Mouse (Mus musculus) spleen, adult 12 weeks (tissue): Measurements from ENCODE around the gene 2310034G01Rik.

Source experiments
- DNase-seq: peaks from one replicate; pipeline ENCODE4 v3.0.0; 2022; ENCODE audit warnings: low spot score

Gene 2310034G01Rik

DNA sequence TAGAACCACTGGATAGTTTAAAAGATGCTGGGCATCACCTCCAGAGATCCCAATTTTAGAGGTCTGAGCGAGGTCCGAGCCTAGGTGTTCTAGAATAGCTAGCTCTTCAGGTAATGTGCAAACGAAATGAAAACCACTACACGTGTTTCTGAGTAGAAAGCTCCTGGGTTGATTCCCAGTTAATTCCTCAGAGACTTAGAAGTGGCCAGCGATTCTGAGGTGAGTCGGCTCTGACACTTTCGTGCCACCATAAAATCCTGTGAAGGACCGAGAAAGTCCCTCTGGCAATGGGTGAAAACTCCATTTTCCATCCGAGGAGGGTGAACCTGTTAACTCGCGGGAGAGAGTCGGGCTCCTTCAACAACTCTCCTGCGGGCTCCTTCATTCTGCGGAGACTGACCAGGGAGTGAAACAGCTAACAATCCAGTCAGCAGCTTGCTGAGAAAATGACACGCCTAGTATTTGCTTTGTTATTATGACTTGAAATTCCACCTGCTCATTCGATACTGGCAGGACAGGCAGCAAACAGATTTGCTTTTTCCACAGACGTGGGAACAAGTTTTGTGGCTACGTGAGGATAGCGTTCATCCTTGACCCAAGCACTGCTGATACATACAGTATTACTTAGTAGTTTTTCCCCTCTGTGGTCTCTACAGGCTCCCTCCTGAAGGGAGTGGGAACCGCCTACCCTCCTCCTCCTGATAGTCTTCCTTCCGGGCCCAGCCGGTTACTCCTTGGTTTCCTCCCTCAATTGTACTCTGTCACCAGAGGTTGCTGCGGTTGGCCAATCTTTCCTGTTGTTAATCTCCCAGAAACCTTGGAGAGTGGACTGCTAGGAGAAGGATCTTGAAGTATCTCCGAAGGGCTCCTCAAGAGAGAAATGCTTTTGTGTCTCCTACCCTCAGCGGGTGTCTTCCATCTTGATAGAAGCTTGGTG, 7.5 kb upstream of the 2310034G01Rik start:
- no peak for DNase-seq

DNA sequence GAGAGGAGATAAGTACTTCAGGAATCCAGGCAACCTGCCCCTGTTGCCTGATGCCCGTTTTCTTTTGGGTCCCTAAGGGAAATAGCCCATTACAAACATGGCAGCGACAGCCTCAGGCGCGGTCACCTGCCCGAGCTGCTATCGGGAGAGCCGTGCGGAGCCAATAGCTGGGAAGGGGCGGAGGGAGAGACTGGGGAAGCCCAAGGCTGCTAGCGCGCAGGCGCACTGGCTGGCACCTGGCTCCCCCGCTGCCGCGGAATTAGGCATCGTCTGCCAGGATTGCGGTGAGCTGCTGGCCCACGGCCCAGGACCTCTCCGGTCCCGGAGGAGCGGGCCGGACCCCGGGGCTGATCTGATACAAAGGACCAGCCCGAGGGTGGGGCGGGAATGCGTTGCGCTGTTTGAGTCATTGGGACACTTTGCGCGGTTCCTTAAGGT, 6.6 kb upstream of the 2310034G01Rik start:
- peak; percentile 57 for DNase-seq

- DNase-seq = no peak
Observed at GRCm38 (mm10) chr19:46349550-46349949, 552 bp downstream of the 2310034G01Rik start.

- no peak for DNase-seq
Observed at GRCm38 (mm10) chr19:46348761-46349458, 1.2 kb downstream of the 2310034G01Rik start.

DNA sequence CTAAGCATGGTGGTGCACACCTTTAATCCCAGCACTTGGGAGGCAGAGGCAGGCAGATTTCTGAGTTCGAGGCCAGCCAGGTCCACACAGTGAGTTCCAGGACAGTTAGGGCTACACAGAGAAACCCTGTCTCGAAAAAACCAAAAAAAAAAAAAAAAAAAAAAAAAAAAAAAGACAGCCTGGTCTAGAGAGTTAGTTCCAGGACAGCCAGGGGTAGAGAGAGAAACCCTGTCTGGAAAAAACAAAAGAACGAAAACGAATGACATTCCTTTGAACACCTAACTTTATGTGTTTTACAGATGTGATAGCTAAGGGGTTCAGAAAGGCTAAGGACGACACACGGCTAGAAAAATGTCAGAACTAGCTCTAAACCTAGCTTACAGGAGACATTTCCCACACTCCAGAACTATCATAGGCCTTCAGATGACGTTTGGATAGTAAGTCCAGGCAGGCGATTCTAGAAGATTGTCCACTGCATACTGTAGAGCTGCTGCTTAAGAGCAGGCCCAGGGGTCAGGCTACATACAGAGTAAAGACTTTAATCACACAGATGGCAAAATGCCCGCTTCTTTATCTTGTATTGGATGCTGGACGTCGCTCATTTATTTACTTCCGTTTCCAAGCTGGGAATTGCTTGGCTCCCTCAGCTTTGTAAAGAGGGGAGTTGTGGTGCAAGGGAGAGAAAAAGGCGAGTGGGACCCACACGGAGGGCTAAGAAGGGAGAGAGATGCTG, 2.0 kb downstream of the 2310034G01Rik start:
- DNase-seq = no peak

DNA sequence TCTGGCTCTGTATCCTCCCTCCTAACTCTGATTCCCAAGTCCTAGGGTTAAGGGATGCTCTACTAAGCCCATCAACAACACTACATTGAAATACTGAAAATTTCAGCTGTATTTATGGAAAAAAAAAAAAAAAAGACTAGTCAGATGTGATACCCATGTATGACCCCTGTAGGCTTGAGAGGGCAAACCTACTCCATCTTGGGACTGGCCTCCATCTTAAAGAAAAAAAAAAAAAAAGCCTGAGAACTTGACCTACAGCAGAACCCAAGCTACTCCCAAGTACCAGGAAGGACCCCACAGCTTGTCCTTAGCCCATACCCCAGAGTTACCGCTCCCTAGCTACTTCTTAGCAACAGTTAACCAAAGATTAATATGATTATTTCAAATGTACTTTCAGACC, 3.0 kb downstream of the 2310034G01Rik start:
- DNase-seq = no peak

GRCm38 (mm10) chr19:46344710-46345419, 5.2 kb downstream of the 2310034G01Rik start:
- DNase-seq = no peak

GRCm38 (mm10) chr19:46339287-46339971, 10.7 kb downstream of the 2310034G01Rik start:
- DNase-seq = no peak

GRCm38 (mm10) chr19:46338942-46339286, 11.2 kb downstream of the 2310034G01Rik start:
- DNase-seq = no peak

DNA sequence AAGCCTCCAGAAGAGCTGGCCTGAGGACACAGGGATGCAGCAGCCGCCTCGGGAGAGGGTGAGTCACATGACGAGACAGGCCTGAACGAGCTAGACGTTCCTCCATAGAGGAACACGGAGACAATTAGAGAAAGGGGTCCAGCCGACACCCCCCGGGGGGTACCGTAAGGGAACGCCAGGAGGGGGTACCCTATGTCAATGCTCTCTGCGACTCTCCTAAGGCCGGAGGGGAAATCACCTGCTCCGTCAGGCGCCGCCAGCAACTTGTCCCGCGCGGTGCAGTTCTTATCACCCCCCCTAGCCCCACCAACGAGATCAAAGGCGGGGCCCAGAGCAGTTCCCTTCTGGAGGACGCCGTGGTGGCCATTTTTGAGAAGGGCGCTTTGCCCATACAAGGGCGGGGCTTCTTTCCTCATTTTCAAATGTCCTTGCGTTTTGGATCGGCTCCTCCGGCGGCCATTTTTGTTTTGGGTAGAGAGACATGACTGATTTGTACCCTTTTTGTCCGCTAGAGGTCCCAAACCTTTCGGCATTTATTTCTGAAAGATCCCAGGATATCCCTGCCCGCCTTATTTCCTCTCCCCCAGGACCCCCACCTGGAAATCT, 11.7 kb downstream of the 2310034G01Rik start, which contains the start of gene Cuedc2:
Gene Cuedc2 (minus strand): TSS at position 372 of the 606 bp plus-strand sequence.
- DNase-seq = peak; percentile 91

GRCm38 (mm10) chr19:46337719-46338330, 12.3 kb downstream of the 2310034G01Rik start:
- DNase-seq = no peak

- DNase-seq = no peak
Observed at GRCm38 (mm10) chr19:46333906-46334305, 16.2 kb downstream of the 2310034G01Rik start.

- no peak for DNase-seq
Observed at GRCm38 (mm10) chr19:46332721-46333339, 17.3 kb downstream of the 2310034G01Rik start.

GRCm38 (mm10) chr19:46331936-46332335, 18.2 kb downstream of the 2310034G01Rik start:
- no peak for DNase-seq

- DNase-seq = no peak
Observed at GRCm38 (mm10) chr19:46331326-46331725, 18.8 kb downstream of the 2310034G01Rik start.

DNA sequence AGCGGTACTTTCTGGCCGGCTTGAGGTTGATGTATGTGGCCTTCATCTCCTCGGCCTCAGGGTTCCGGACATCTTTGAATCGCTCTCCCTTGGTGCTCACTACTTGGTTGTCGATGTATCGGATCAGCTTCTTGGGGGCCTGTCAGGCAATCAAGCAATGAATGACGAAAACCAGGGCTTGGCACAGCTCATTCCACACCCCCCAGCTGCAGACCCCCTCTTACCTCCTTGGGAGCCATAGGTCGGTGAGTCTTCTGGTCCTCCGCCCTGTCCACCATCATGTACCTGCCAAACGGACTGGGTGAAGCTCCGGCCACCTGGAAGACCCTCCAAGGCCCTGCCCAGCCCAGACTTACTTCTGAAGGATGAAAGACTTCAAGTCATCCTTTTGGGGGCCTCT, 19.4 kb downstream of the 2310034G01Rik start:
- DNase-seq = no peak

- DNase-seq = peak; percentile 71
Observed at GRCm38 (mm10) chr19:46329951-46330350, 20.2 kb downstream of the 2310034G01Rik start.

- no peak for DNase-seq
Observed at GRCm38 (mm10) chr19:46329031-46329641, 21.0 kb downstream of the 2310034G01Rik start.
